Mouse (Mus musculus): ENCODE measurements around the gene Dot1l. TPM values are rescaled to one million over a fixed set of nuclear protein-coding genes. Genes with fewer than 3 reads are reported as not detected.

Dot1l gene
- polyA plus RNA-seq, 1 experiment = 6.7 TPM

- DNase-seq (ENCODE audit: low spot score) = no peak
These were observed 74.6 kb downstream of the Dot1l start for GRCm38 (mm10) chr10:80829359-80830278.

DNA sequence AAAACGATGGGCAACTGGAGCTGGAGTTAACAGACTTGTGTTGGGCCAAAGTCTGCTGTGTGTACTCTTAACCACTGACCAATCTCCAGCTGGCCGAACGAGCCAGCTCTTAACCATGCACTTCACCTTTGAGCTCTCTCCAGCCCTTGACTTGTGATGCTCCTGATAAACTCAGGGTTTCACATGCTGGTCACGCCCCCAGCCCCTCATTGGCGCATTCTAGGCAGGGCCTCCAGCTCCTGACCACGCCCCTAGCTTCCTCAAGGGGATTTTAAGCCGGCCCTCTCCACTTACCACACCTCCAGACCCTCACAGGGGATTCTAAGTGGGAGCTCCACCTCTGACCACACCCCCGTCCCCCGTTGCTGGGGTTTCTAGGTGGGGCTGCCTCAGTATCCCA is 76.1 kb downstream of the Dot1l start:
- no peak for DNase-seq (ENCODE audit: low spot score)

GRCm38 (mm10) chr10:80832818-80833217 is 77.8 kb downstream of the Dot1l start:
- no peak for DNase-seq (ENCODE audit: low spot score)

DNA sequence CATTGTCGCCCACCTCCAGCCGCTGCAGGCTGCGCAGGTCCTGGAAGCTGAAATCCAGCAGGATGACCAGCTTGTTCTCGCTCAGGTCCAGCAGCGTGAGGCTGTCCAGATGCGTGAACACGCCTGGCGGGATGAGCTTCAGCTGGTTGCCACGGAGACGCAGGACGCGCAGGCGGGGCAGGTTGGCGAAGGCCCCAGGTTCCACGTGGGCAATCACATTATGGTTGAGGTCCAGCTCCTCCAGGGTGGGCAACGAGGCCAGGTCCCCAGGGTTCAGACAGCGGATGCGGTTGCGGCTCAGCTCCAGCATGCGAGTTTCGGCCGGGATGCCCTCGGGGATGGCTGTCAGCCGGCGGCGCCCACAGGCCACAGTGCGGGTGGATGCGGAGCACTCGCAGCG is 80.6 kb downstream of the Dot1l start:
- no peak for DNase-seq (ENCODE audit: low spot score)

DNA sequence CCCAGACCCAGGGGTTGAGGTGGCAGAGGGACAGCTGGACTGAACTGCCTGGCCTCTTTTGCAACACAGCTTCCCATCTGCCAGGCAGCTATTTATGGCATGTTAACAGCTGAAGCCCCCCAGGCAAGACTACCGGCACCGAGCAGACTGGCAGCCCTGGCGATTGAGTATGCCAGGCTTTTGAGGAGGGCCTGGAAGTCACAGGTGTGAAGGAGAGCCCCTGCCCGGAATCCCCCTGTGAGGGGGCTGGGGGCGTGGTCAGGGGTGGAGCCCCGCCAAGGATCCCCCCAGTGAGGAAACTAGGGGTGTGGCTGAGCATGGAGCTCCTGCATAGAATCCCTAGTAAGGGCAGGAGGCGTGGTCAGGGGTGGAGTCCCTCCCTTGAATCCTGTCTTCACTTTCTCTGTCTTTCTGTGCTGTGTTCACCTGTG is 82.0 kb downstream of the Dot1l start:
- no peak for DNase-seq (ENCODE audit: low spot score)

- DNase-seq (ENCODE audit: low spot score) = no peak
These were observed 82.8 kb downstream of the Dot1l start for GRCm38 (mm10) chr10:80837827-80838226.

- DNase-seq (ENCODE audit: low spot score) = no peak
These were observed 83.4 kb downstream of the Dot1l start for GRCm38 (mm10) chr10:80838346-80838912.

DNA sequence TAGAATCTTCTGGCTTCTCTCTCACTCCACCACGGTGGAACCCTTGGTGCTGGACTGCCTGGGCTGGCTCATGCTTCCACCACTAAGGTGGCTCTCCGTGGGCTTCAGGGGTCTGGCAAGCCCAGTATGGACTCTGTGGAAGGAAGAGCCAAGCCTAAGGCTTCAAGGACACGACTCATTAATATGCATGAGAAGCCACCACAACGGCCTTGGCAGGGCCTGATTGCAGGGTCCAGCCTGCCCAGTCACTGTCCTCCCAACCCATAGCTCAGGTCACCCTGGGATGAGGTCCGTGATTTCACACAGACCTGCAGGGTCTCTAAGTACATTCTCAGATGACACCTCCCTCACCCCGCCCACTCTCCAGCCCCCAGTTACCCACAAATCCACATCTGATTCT is 84.8 kb downstream of the Dot1l start:
- DNase-seq (ENCODE audit: low spot score) = no peak

GRCm38 (mm10) chr10:80841685-80842084 is 86.7 kb downstream of the Dot1l start:
- no peak for DNase-seq (ENCODE audit: low spot score)

DNA sequence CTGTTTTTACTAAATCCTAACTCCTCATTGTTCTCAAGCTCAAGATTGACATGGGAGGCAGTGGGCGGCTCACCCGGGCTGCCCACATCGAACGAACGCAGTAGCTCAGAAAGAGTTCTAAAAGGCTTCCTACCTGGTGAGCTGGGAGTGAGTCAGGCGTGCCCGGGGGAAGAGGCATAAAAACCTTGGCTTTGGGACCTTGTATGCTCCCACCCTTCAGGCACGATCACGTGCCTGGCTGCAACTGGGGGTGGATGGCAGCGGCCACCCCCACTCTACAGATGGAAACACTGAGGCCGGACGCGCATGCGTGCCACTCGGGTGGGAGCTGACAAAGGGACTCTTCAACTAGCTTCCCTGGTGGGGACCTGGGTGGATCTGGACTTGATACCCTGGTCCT is 87.3 kb downstream of the Dot1l start:
- DNase-seq (ENCODE audit: low spot score) = no peak

DNA sequence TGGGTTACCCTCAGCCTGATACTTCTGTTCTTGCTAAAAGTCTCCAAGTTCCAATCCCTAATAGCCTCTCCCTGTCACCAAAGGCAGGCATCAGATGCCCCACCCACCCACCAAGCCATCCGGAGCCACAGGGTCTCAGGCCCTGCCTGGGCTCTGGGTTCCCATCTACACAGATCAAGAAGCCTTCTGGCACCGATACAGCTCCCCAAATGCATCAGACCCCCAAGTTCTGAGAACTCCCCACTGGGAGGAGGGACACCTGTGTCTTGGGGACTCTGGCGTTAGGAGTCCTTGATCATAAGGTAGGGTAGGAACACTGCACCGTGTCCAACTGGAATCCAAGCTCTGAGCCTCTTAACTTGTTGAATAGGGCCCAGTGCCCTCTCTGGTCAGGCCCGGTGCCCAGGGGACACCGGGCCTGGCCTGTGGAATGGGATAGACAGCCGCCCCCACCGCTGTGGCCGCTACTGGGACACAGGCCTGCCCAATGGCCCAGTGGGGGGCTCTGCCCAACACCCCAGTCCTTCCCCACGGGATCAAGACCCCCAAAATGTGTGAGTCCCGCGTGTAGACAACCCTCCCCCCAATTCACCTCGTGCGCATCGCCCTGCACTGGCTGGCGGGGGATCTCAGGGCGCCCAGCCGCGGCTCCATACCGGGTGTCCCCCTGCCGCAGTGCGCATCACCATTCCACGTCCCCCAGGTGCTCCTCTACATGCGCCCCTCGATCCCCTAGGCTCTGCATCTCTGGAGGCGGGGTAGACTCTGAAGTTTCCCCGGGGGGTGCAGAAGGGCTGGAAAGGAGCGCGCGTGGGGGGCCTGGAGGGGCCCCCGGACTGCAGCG is 88.3 kb downstream of the Dot1l start:
- no peak for DNase-seq (ENCODE audit: low spot score)

DNA sequence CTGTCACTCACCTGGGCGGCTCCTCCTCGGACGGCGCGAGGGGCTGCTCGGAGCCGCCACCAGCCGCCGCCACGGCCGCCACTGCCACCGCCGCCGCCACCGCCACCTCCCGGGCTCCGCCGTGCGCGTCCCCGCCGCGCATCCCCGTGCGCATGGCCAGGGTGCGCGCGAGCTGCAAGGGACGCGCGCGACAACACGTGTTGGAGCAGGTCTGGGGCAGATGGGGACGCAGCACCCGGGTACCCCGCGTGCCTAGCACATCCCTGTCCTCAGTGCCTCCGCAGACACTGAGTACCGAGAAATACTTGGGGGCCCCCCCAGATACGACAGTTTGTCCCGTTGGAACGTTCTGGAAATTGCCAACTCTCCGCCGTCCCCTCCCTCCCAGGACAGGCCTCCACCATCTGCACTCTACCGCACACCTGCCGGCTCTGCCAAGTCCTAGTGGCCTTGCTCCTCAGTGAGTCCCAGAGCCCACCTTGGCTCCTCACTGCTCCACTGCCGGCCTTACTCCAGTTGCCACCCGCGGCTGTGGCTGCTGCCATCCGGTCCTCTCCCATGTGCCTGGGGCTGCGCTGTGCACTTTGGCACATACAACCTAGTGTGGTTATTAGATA is 89.0 kb downstream of the Dot1l start, which contains the start of gene Lingo3:
Lingo3 (minus strand) TSS at position 109 of the 617 bp plus-strand sequence.
- DNase-seq (ENCODE audit: low spot score) = no peak

Other genes starting within 250 kb of the Dot1l start
- 0.03 TPM in 1 of 2 replicates, not detected in the other for gene Atp8b3, start 216.1 kb upstream of the Dot1l start, polyA plus RNA-seq (2012; rRNA removed)
- 21.2 and 26.6 TPM in 2 replicates for gene Rexo1, start 193.6 kb upstream of the Dot1l start, polyA plus RNA-seq (2012; rRNA removed)
- gene Klf16, start 177.9 kb upstream of the Dot1l start, polyA plus RNA-seq (2012; rRNA removed) = 11.5 and 11.8 TPM in 2 replicates
- 66.0 and 67.1 TPM in 2 replicates for gene Abhd17a, start 164.9 kb upstream of the Dot1l start, polyA plus RNA-seq (2012; rRNA removed)
- gene Scamp4, start 152.3 kb upstream of the Dot1l start, polyA plus RNA-seq (2012; rRNA removed) = 40.3 and 46.2 TPM in 2 replicates
- gene Adat3, start 152.3 kb upstream of the Dot1l start, polyA plus RNA-seq (2012; rRNA removed) = 3.8 and 4.3 TPM in 2 replicates
- gene Gm49322, start 149.2 kb upstream of the Dot1l start, polyA plus RNA-seq (2012; rRNA removed) = 1.3 and 1.6 TPM in 2 replicates
- 153 and 158 TPM in 2 replicates for gene Csnk1g2, start 132.4 kb upstream of the Dot1l start, polyA plus RNA-seq (2012; rRNA removed)
- 36.5 and 48.5 TPM in 2 replicates for gene Btbd2, start 98.1 kb upstream of the Dot1l start, polyA plus RNA-seq (2012; rRNA removed)
- 129 and 137 TPM in 2 replicates for gene Mknk2, start 77.1 kb upstream of the Dot1l start, polyA plus RNA-seq (2012; rRNA removed)
- gene Mob3a, start 53.2 kb upstream of the Dot1l start, polyA plus RNA-seq (2012; rRNA removed) = 24.5 and 29.1 TPM in 2 replicates
- 68.7 and 88.2 TPM in 2 replicates for gene Izumo4, start 53.0 kb upstream of the Dot1l start, polyA plus RNA-seq (2012; rRNA removed)
- 96.3 and 108 TPM in 2 replicates for gene Ap3d1, start 12.9 kb upstream of the Dot1l start, polyA plus RNA-seq (2012; rRNA removed)
- gene Sf3a2, start 43.0 kb downstream of the Dot1l start, polyA plus RNA-seq (2012; rRNA removed) = 47.0 and 47.7 TPM in 2 replicates
- 60.6 and 79.2 TPM in 2 replicates for gene Plekhj1, start 43.4 kb downstream of the Dot1l start, polyA plus RNA-seq (2012; rRNA removed)
- gene Amh, start 50.0 kb downstream of the Dot1l start, polyA plus RNA-seq (2012; rRNA removed) = 0.40 and 0.62 TPM in 2 replicates
- 1.0 and 1.3 TPM in 2 replicates for gene Jsrp1, start 58.3 kb downstream of the Dot1l start, polyA plus RNA-seq (2012; rRNA removed)
- 566 and 709 TPM in 2 replicates for gene Oaz1, start 71.5 kb downstream of the Dot1l start, polyA plus RNA-seq (2012; rRNA removed)
- not detected in 2 replicates for gene Lingo3, start 88.8 kb downstream of the Dot1l start, polyA plus RNA-seq (2012; rRNA removed)
- 117 and 147 TPM in 2 replicates for gene Lsm7, start 100.0 kb downstream of the Dot1l start, polyA plus RNA-seq (2012; rRNA removed)
- gene Sppl2b, start 100.1 kb downstream of the Dot1l start, polyA plus RNA-seq (2012; rRNA removed) = 33.0 and 37.4 TPM in 2 replicates
- gene Tmprss9, start 116.6 kb downstream of the Dot1l start, polyA plus RNA-seq (2012; rRNA removed) = 0.44 and 0.49 TPM in 2 replicates
- 111 and 113 TPM in 2 replicates for gene Timm13, start 145.8 kb downstream of the Dot1l start, polyA plus RNA-seq (2012; rRNA removed)
- gene Lmnb2, start 163.0 kb downstream of the Dot1l start, polyA plus RNA-seq (2012; rRNA removed) = 10.5 and 14.1 TPM in 2 replicates
- gene Gadd45b, start 174.9 kb downstream of the Dot1l start, polyA plus RNA-seq (2012; rRNA removed) = 17.9 and 29.9 TPM in 2 replicates

Measured in urinary bladder, adult 2 months (tissue).